Mouse (Mus musculus): ENCODE measurements at regions not wholly inside any gene's neighbourhood (a gene's known extent, or its start where the extent isn't known, plus 50 kb on each side); places are given as distances from the start of the nearest gene placed in this dataset.

DNA sequence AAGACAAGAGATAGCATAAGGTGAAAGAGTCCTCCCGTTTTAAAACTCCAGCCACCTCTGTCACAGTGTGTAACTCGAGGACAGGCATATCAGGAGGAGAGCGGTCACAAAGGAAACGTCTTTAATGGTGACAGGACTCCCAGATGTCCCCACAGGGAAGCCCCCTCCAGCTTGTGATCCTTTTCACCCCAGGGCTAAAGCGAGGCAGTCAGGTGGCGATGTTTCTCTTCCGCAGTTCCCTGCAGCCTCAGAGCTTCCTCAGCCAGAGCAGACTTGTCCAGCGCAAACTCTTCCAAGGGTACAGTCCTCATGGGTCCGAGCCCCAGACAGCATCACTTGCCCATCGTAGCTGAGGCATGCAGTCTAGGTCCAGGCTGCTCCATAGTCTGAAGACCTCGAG, 196.7 kb upstream of the Wdfy3 start:
- TF ChIP-seq CHD2 (IDR thresholded peaks at IDR 0.05; ENCODE audit: low read depth, low read length) (no peak), HCFC1 (IDR thresholded peaks at IDR 0.05; ENCODE audit: borderline replicate concordance, insufficient read depth, low read length) (no peak)
